Mouse (Mus musculus): ENCODE data around the gene Wdr95. TPM values are rescaled to one million over a fixed set of nuclear protein-coding genes. Genes with fewer than 3 reads are reported as not detected.
"Not testable (repeated sequence)": the region's sequence is repeated elsewhere in the genome, so short reads cannot be mapped to it uniquely, and the experiment has no call there.

Wdr95 gene
- polyA plus RNA-seq, 1 experiment from 2014 or later, result 0.08 TPM

DNA sequence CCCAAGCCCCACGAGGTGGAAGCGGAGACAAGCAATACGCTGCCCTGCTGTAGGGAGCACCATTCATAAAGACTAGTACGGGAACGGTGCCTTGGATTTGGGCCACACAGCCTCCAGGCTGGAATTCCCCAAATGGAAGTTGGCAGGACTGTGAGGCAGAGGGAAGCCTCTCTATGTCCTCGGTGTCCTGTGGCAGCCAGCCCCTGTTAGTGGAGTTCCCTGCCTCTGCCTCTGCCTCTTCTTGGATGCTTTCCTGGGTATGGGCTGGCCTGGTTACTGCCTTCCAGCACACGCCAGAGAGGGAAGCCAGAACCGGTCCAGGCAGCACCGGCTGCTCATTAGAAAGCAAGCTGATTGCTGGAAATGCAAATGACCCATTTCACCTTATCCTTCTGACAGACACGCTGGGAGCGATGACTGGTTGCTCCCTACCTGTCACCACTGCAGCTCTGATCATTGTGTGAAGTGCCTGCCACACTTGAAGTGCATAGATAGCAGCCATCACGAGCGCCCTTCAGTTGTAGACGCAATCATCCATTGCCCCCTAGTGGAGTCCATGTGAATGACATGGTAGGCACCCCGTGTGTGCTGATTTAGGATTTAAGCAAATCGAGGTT, 4.1 kb upstream of the Wdr95 start:
- Histone ChIP-seq H3K9me3 (no peaks in the 10 kb centered on the region), H3K36me3 (no peaks in the 10 kb centered on the region), H3K27me3 (ENCODE audit: insufficient read depth, poor library complexity, severe bottlenecking) (peaks cover 4% of the 10 kb centered on the region; the same call in 1 of the 2 replicates), H3K4me3 (peak overlapping the region; percentile 18; the same call in 1 of the 2 replicates), H3K4me1 (replicated peaks) (peaks cover 53% of the 10 kb centered on the region), H3K27ac (peak overlapping the region; percentile 41)
- DNase-seq (ENCODE audit: low spot score), result peak; percentile 84
- 35% methylated on average over 16 of the region's 16 CpGs for WGBS

DNA sequence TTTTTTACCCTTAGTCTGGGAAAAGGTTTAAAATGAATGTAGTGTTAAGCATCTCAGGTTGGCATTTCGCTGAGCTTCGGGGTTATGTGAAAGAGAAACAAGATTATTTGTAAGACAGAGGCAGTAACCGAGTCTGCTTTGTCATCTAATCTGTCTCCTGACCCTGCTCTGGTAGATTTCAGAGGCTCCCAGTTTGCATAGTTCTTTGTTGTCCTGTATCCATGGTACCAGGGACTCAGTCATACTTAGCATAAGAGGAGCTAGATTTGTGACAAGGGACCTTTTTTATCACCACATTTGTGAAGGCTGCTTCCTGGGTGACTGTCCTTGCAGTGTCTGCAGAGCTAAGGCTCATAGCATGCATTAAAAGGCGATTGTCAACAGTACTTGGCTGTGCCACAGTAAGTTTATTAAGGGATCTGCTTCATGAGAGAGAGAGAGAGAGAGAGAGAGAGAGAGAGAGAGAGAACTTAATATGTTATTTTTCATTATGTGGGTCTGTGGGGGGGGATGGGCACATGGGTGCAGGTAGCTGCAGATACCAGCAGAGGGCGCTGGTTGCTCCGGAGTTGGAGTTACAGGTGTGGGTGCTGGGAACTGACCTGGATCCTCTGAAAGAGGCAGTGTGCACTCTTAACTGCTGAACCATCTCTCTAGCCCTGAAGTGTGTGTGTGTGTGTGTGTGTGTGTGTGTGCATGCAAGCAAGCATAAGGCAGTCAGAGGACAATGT, 3.3 kb upstream of the Wdr95 start:
- Histone ChIP-seq H3K27ac (0 out of 2 replicates have a peak overlapping the region, but pooled peaks have one; percentile 41), H3K4me3 (no peak overlapping the region; the same call in 1 of the 2 replicates), H3K4me1 (replicated peaks) (peaks cover 53% of the 10 kb centered on the region), H3K36me3 (no peaks in the 10 kb centered on the region), H3K27me3 (ENCODE audit: insufficient read depth, poor library complexity, severe bottlenecking) (peaks cover 4% of the 10 kb centered on the region; the same call in 1 of the 2 replicates), H3K9me3 (no peaks in the 10 kb centered on the region)
- DNase-seq (ENCODE audit: low spot score), result no peak
- 46% methylated on average over 6 of the region's 6 CpGs for WGBS

DNA sequence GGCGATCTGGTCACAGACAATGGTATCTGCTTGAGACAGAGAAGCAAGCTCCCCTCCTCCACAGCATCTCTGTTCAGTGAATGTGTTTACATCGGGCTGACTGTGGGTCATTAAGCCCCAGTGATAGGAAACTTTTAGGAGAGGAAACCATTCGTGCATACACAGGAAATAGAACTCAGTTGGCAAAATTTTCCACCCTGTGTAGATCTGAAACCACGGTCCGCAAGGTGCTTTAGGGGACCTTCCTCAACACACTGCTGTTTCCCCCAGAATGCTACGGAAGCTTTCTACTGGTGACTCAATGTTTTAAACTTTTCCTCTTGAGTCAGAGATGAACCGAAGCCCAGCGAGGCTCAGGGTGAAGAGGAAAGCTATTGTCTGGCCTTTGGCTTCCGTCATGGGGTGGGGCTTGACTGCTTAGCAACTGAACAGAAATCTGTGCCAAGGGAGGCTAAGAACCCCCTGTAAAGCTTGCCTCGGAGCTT, 2.0 kb upstream of the Wdr95 start:
- Histone ChIP-seq H3K4me1 (replicated peaks) (peaks cover 48% of the 10 kb centered on the region), H3K4me3 (no peak overlapping the region), H3K36me3 (no peaks in the 10 kb centered on the region), H3K9me3 (no peaks in the 10 kb centered on the region), H3K27ac (peak overlapping the region; percentile 64), H3K27me3 (ENCODE audit: insufficient read depth, poor library complexity, severe bottlenecking) (peaks cover 4% of the 10 kb centered on the region; the same call in 1 of the 2 replicates)
- 59% methylated on average over 10 of the region's 10 CpGs for WGBS
- peak; percentile 20 for DNase-seq (ENCODE audit: low spot score)

DNA sequence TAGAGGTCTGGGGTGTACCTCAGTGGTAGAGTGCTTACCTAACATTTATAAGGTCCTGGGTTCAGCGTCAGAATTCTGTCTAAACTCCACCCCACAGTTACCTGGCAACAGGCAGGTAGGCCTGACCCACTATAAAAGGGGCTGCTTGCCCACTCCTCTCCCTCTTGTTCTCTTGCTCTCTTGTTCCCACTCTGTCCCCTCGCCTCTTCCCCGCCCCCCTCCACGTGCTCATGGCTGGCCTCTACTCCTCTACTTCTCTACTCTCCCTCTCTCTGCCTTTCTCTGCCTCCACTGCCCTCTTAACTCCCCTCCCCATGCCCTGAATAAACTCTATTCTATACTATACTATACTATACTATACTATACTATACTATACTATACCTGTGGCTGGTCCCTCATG, 1.2 kb upstream of the Wdr95 start:
- peaks cover 45% of the 10 kb centered on the region for H3K4me1 ChIP-seq (replicated peaks)
- WGBS, result 79% methylated on average over 4 of the region's 4 CpGs
- H3K27ac ChIP-seq, result peak overlapping the region; percentile 64; the same call in 1 of the 2 replicates
- H3K36me3 ChIP-seq; H3K4me3 ChIP-seq; DNase-seq (ENCODE audit: low spot score); H3K9me3 ChIP-seq; H3K27me3 ChIP-seq (ENCODE audit: insufficient read depth, poor library complexity, severe bottlenecking): not testable (repeated sequence)

DNA sequence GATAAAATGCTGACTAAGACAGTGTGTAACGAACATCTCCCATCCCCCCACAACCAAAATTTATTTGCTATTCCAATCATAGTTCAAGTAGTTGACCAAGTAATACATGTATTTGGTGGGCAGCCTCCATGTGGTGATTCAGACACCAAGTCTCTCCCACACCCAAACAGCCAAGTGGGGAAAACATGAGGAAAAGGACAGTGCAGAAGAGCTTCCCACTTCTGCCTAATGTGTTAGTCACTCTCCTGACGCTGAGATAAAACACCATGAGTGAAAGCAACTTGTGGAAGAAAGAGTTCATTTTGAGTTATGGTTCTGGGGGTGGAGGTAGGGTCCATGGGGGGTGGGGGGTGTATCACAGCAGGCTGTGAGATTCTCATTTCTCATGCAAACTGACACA, 5.4 kb downstream of the Wdr95 start:
- H3K27me3 ChIP-seq (ENCODE audit: insufficient read depth, poor library complexity, severe bottlenecking), result 0 out of 2 replicates have a peak, but pooled peaks cover 2% of the 10 kb centered on the region
- no peak overlapping the region for H3K27ac ChIP-seq
- H3K36me3 ChIP-seq, result no peaks in the 10 kb centered on the region
- DNase-seq (ENCODE audit: low spot score), result no peak
- WGBS, result 93% methylated on average over 2 of the region's 2 CpGs
- no peaks in the 10 kb centered on the region for H3K9me3 ChIP-seq
- H3K4me3 ChIP-seq, result no peak overlapping the region
- peaks cover 5% of the 10 kb centered on the region for H3K4me1 ChIP-seq (replicated peaks)

DNA sequence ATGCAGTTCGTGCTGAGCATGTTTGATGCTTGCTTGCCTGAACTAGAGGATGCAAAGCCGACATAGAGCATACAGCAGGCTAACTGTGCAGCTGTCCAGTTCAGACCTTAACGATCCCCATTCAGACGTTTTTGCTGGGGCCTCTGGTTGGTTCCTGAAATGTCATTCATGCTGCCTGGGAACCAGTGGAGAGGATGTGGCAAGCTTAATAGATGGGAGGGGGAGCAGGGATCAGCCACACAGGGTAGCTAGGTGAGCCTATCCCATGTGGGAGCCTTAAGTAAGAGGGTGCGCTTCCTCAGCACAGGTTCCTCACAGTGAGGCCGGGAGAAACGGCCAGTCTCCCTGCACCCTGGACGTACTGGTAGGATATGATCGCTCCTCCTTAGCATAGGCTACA, 7.5 kb downstream of the Wdr95 start:
- H3K4me3 ChIP-seq, result no peak overlapping the region
- WGBS, result 80% methylated on average over 9 of the region's 9 CpGs
- no peak overlapping the region for H3K27ac ChIP-seq
- H3K27me3 ChIP-seq (ENCODE audit: insufficient read depth, poor library complexity, severe bottlenecking), result 0 out of 2 replicates have a peak, but pooled peaks cover 2% of the 10 kb centered on the region
- no peaks in the 10 kb centered on the region for H3K9me3 ChIP-seq
- H3K4me1 ChIP-seq (replicated peaks), result peaks cover 5% of the 10 kb centered on the region; the same call in 1 of the 2 replicates
- no peaks in the 10 kb centered on the region for H3K36me3 ChIP-seq
- no peak for DNase-seq (ENCODE audit: low spot score)

DNA sequence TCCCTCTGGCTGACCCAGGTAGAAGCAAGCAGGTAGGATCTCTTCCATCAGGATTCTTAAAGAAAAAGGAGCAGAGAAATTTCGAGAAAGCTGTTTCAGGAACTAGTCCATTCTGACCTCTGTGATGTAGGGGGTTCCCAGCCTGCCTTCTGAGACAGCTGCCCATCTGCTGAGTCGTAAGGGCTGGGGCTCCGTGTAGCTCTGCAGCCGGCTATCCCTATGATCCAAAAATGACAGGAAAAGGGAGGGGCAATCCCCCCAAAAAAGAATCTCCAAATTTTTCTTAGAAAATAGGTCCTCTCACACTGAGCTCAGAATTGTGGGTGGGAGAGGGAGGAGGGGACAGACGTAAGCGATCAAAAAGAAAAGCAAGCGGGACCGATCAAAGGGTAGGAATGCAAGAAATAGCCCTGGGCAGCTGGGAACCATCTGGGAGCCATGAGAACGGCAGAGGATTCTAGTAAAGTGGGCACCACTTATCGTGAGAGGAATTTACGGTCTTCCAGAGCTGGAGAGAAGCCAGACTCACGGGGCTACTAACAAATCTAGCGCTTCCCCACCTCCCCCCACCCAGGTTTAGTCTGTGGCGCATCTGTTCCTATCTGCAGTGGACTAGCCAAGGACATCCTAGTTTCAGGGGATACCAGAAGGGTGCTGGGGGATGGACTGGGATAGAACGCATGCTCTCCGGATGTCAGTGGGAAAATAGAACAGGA, 9.5 kb downstream of the Wdr95 start:
- no peak overlapping the region for H3K4me3 ChIP-seq

DNA sequence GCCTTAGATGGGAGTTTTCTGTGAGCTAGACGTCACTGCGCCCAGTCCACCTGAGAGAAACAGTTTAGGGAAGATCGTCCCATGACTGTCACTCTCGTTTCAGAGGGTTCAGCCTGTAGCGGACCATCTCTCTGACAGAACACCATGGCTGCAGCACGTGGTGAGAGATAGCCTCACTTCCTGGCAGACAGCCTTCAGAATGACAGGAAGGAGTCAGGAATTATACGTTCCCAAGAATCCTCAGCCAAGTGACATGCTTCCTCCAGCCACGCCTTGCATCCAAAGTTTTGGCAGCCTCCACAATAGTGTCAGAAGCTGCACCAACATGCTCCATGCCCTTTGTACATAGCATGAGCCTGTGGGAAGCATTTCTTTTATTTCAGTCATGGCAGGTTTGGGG, 10.1 kb downstream of the Wdr95 start:
- no peak for DNase-seq (ENCODE audit: low spot score)
- WGBS, result 78% methylated on average over 8 of the region's 8 CpGs
- H3K36me3 ChIP-seq, result no peaks in the 10 kb centered on the region
- H3K4me3 ChIP-seq, result no peak overlapping the region
- peaks cover 5% of the 10 kb centered on the region; the same call in 1 of the 2 replicates for H3K4me1 ChIP-seq (replicated peaks)
- H3K27ac ChIP-seq, result no peak overlapping the region
- H3K9me3 ChIP-seq, result no peaks in the 10 kb centered on the region
- H3K27me3 ChIP-seq (ENCODE audit: insufficient read depth, poor library complexity, severe bottlenecking), result 0 out of 2 replicates have a peak, but pooled peaks cover 2% of the 10 kb centered on the region

More for the DNA sequence above, 9.5 kb downstream of the Wdr95 start:
- peaks cover 5% of the 10 kb centered on the region; the same call in 1 of the 2 replicates for H3K4me1 ChIP-seq (replicated peaks)
- no peaks in the 10 kb centered on the region for H3K9me3 ChIP-seq
- H3K27me3 ChIP-seq (ENCODE audit: insufficient read depth, poor library complexity, severe bottlenecking), result 0 out of 2 replicates have a peak, but pooled peaks cover 2% of the 10 kb centered on the region
- no peaks in the 10 kb centered on the region for H3K36me3 ChIP-seq
- H3K27ac ChIP-seq, result no peak overlapping the region
- peak; percentile 20 for DNase-seq (ENCODE audit: low spot score)
- WGBS, result 58% methylated on average over 16 of the region's 16 CpGs

DNA sequence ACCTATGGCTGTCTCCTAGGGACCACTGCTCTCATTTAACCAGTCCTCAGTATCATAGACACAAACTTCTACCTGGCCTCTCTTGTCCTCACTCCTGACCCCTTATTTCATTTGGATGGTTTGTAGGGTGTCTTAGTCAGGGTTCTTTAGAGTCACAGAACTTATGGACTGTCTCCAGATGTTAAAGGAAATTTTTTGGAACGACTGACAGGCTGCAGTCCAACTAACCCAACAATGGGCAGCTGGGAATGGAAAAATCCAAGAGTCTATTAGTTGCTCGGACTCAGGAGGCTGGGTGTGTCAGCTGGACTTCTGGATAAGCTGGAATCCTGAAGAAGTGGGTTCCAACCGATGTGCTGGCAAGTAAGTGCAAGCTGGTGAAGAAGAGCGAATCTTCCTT, 10.6 kb downstream of the Wdr95 start:
- DNase-seq (ENCODE audit: low spot score), result no peak
- H3K9me3 ChIP-seq, result no peaks in the 10 kb centered on the region
- no peak overlapping the region for H3K4me3 ChIP-seq
- 0 out of 2 replicates have a peak, but pooled peaks cover 2% of the 10 kb centered on the region for H3K27me3 ChIP-seq (ENCODE audit: insufficient read depth, poor library complexity, severe bottlenecking)
- WGBS, result 85% methylated on average over 4 of the region's 4 CpGs
- peaks cover 5% of the 10 kb centered on the region; the same call in 1 of the 2 replicates for H3K4me1 ChIP-seq (replicated peaks)
- no peak overlapping the region for H3K27ac ChIP-seq
- no peaks in the 10 kb centered on the region for H3K36me3 ChIP-seq

DNA sequence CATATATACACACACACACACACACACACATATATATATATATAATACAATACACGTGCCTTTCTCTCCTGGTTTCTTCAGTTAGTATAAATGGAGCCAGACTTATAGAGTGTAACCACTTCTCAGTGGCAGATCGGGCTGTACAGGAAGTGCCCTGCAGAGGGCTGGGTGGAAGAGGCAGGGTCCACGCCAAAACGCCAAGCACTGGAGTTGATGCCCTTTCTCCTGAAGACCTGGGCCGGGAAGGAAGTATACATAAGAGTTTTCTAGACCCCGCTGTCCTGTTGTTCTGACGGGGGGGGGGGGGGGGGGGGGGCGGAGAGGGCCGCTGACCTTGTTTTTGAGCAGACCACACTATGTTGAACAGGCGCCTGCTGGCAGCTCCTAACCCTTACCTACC, 22.7 kb downstream of the Wdr95 start:
- no peak for DNase-seq (ENCODE audit: low spot score)
- 52% methylated on average over 9 of the region's 10 CpGs for WGBS
- H3K4me1 ChIP-seq (replicated peaks), result no peaks in the 10 kb centered on the region
- no peaks in the 10 kb centered on the region for H3K36me3 ChIP-seq
- H3K27me3 ChIP-seq (ENCODE audit: insufficient read depth, poor library complexity, severe bottlenecking), result no peaks in the 10 kb centered on the region
- H3K4me3 ChIP-seq, result no peak overlapping the region
- H3K9me3 ChIP-seq, result peaks cover 4% of the 10 kb centered on the region; the same call in 1 of the 2 replicates
- H3K27ac ChIP-seq, result no peak overlapping the region

DNA sequence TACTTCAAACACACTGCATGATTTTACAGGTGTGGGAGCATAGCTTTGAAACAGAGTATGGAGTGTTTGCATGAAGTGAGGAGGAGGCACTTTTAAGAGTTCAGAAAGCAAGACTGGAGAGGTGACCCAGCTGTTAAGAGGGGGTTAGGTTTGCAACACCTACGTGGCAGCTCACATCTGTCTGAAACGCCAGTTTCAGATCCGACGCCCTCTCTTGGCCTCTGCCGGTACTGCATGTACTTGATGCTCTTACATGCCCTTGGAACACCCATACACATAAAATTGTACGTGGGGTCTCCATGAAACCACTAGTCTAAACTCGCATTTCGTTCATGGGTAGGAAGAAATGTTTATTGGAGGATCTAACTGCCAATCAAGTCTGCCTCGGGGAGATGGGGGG, 24.3 kb downstream of the Wdr95 start:
- no peaks in the 10 kb centered on the region for H3K36me3 ChIP-seq
- WGBS, result 49% methylated on average over 9 of the region's 9 CpGs
- no peak overlapping the region for H3K27ac ChIP-seq
- peaks cover 4% of the 10 kb centered on the region; the same call in 1 of the 2 replicates for H3K9me3 ChIP-seq
- no peaks in the 10 kb centered on the region for H3K27me3 ChIP-seq (ENCODE audit: insufficient read depth, poor library complexity, severe bottlenecking)
- DNase-seq (ENCODE audit: low spot score), result peak; percentile 15
- H3K4me1 ChIP-seq (replicated peaks), result no peaks in the 10 kb centered on the region
- H3K4me3 ChIP-seq, result no peak overlapping the region

DNA sequence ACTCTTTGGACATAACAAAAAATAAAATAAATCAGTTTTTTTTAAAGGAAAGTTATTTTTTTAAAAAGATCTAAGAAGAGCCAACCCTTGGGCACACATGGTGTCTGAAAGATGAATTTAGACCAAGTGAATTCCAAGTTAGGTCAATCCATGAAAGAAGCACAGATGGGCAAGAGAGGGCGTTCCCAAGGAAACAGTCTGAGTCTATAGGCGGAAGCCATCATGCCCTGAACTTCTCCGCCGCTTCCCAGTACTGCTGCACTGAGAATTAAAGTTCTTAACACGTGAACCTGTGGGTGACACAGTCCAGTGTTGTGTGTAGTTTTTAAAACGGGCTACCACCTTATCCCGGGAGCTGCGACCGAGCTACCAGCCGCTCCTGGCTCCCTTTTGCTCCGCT, 24.9 kb downstream of the Wdr95 start:
- WGBS, result 92% methylated on average over 11 of the region's 11 CpGs
- H3K27ac ChIP-seq, result no peak overlapping the region
- no peak overlapping the region for H3K4me3 ChIP-seq
- DNase-seq (ENCODE audit: low spot score), result no peak
- H3K9me3 ChIP-seq, result 0 out of 2 replicates have a peak, but pooled peaks cover under 1% of the 10 kb centered on the region
- H3K36me3 ChIP-seq, result no peaks in the 10 kb centered on the region
- H3K4me1 ChIP-seq (replicated peaks), result no peaks in the 10 kb centered on the region
- H3K27me3 ChIP-seq (ENCODE audit: insufficient read depth, poor library complexity, severe bottlenecking), result no peaks in the 10 kb centered on the region

Measured in hindbrain, embryonic 10.5 days (tissue).